Mouse (Mus musculus) naive thymus-derived CD4-positive, alpha-beta T cell, adult 2 months (primary cell): Measurements from ENCODE around the gene Gba.
A peak's percentile ranks its signal among the peaks of the same experiment; 100 is the strongest.
"Not testable (repeated sequence)": the region's sequence is repeated elsewhere in the genome, so short reads cannot be mapped to it uniquely, and the experiment has no call there.

ENCODE experiments used
- DNase-seq: peaks from one replicate; pipeline ENCODE4 v3.0.0-alpha.2; 2011; ENCODE audit warnings: low read depth

The Gba gene

DNA sequence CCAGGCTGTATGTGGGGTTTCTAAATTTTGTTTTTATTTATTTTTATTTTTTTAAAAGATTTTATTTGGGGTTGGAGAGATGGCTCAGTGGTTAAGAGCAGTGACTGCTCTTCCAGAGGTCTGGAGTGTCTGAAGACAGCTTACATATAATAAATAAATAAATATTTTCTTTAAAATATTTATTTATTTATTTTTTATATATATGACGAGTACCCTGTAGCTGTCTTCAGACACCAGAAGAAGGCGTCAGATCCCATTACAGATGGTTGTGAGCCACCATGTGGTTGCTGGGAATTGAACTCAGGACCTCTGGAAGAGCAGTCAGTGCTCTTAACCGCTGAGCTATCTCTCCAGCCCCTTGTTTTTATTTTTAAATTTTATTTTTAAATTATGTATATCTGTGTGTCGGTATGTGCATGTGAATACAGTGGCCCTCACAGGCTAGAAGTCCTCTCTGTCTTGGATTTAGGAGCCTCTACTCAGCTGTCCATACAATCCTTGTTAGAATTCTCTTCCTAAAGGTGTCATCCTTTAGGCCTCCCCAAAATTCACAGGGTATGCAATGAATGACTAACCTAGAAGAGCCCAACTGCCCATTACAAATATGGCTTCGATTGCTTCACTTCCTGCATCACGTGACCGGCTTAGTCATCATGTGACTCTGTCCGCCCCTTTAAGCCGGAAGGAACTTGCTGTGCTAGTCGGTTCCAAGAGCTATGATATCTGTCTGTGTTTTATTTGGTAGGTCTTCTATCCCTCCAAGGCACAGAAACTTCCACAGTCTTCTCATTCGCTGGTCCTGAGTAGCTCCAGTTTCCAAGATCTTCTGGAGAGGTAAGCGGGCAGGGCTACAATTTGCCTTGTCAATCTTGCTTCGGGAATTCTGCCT is at the start of gene Gba:
Gene Gba, plus strand, starts transcription at position 676 of the 889 bp plus-strand sequence.
- DNase-seq = peak; percentile 96

DNA sequence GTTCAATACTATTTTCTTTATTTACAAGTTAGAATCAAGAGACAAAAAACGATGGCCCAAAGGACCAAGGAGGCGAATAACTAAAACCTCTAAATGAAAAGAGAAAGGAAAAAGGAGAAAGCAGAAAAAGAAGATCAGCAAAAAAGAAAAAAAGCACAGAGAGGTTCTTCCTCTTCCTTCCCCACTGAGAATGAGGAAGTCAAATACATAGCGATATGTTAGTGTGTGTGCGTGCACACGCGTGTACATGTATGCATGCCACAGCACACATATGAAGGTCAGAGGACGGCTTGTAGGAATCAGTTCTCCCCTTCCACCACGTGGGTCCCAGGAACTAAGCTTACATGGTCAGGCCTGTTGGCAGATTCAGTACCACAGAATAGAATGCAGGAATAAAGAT is 45.8 kb upstream of the Gba start:
- DNase-seq = no peak

DNA sequence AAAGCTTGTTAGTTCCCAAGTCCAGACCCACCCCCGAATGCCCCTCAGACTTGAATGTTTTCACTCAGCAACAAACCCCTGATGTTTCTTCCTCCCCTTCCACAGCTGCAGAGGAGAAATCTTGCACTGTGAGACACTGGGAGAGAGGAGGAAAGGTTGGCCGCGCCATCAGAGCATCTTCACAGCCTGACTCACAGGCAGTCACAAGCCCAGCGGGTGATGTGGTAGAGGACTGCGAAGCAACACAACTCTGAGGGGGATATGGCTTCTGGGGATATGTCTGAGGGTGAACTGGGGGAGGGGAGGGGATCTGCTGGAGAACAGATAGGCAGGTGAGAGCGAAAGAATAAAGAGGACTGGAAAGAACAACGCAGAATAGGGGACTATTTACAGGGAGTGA is 44.1 kb upstream of the Gba start:
- no peak for DNase-seq

DNA sequence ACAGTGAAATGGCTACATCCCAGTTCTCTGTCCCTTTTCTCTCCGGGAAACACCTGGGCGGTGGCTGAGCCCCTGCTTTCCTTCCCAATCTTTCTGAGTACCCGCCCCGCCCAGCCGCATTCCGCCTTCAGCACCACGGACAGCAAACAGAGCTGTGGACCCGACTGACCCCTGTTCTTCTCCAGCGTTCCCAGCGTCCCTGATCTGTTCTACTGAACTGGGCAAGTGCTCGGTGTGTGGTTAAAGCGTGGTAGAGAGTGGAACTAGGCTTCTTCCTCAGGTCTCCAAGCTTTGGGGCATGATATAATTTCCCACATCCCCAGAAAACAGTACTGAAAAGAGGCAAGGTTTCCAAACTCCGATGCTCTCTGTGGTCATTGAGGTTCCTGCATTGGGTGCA is 43.5 kb upstream of the Gba start:
- peak; percentile 40 for DNase-seq

DNA sequence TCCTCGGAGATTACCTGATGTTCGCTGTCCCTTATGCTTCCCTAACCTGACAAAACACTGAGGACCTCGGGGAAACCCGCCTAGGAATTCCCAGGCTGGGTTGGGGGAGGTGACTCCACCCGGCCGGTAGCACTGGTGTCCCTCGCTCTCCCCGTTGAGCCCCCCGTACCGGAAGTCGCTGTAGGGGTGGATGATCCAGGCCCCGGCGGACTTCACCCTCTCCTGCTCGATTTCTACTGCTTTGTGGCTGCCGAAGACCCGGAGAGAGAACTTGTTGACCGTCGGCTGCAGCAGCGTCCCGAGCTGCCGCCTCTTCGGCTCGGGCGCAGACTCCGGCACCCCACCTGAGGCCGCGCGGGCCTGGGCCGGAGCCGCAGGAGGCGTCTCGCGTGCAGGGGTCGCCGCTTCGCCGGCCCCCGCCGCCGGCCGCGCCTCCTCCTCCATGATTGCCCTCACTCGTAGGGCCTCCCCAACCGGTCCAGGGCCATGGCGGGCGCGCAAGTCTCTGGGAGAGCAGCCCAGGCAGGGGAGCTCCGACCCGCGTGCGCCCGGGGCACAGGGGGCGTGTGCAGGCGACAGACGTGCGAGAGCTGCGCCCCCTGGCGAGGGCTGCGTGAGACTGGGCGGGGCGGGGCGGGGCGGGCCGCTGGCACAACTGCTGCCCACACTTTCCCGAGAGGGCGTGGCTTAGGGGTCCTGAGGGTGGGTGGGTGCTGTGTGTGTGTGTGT is 42.9 kb upstream of the Gba start, which contains the start of gene Hcn3:
Gene Hcn3, minus strand, starts transcription at position 581 of the 729 bp plus-strand sequence.
- peak; percentile 94 for DNase-seq

DNA sequence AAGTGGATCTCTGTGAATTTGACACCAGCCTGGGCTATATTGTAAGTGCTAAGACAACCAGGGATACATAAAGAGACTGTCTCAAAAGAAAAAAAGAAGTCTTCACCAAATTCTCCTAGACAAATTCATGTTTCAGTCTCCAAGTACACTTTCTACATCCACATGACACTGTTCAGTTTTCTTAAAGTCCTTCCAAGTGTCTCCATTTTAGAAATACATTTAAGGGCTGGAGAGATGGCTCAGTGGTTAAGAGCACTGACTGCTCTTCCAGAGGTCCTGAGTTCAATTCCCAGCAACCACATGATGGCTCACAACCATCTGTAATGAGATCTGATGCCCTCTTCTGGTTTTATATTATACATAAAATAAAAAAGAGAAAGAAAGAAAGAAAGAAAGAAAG is 41.5 kb upstream of the Gba start:
- not testable (repeated sequence) for DNase-seq

DNA sequence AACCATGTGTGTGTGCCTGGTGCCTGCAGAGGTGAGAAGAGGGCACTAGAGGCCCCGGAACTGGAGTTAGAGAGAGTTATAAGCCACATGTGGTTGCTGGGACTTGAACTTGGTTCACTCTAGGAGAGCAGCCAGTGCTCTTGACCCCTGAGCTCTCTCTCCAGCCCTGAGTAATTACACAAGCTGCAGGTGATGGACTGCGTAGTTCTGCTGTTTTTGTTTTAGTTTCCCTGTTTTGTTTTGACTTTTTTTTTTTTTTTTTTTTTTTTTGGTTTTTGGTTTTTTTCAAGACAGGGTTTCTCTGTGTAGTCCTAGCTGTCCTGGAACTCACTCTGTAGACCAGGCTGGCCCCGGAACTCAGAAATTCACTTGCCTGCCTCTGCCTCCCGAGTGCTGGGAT is 40.9 kb upstream of the Gba start:
- DNase-seq = no peak

DNA sequence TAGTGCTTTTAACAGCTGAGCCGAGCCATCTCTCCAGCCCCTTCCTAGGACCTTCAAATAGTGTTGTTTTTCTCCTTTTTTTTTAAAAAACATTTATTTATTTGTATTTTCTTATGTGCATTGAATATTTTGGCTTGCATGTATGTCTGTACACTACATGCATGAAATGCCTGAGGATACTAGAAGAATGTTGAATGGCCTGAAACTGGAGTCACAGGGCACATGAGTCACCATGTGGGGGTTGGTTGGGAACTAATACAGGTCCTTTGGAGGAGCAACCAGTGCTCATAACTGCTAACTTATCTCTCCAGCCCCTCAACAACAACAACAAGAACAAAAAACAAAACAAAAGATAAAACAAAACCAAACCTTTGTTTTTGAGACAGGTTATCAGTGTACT is 39.6 kb upstream of the Gba start:
- no peak for DNase-seq

DNA sequence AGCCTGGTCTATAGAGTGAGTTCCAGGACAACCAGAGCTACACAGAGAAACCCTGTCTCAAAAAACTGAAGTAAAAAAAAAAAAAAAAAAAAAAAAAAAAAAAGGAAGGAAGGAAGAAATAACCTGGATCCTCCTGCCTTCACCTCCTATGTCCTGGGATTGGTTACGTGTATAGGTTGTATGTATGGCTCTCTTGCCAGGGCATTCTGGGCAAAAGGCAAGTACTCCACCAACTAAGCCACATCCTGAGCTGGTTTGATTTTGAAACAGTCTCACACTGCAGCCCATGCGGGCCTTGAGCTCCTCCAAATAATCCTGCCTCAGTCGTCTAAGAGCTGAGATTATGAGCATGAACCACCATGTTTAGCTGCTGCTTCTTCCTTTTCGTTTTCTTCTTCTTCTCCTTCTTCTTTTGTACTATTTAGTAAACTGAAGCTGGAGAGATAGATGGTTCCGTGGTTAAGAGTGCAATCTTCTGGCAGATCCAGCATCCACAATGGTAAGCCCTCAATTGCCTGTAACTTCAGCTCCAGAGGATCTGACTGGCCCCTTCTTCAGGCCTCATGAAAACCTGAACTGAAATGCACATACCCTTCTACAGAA is 39.0 kb upstream of the Gba start:
- peak; percentile 58 for DNase-seq

DNA sequence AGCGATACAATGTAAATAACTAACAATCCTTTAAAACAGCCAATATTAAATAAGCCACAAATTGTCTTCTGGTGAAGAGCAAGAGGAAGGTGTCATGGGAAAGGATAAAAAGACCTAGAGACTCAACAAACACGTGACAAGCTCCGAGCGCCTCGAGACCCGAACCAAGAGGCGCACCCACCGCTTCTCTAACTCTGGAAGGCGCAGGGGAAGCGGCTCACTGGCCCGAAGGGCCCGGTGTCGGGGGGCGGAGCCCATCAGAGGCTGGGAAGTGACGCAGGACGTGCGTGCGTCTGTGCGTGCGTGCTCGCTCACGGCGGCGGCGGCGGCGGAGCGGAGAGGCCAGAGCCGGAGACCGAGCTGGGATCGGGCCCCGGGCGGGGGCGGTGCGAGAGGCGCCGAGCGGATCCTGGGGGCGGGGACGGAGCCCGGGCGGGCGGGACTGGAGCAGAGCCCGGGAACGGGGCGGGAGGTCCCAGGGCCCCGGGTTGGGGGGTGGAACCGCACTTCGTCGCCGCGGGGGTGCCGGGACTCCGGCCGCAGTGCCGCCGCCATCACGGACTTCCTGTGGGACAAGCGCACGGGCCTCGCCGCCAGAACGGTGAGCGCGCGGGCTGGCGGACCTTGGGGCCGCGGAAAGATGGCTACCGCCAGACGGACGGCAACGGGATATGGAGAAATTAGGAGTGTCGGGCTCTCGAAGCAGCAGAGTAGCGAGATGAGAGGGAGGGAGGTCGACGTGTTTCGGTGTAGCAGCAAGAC is 38.0 kb upstream of the Gba start, which contains the start of gene Clk2:
Gene Clk2, plus strand, starts transcription at position 290 of the 762 bp plus-strand sequence.
- peak; percentile 94 for DNase-seq

DNA sequence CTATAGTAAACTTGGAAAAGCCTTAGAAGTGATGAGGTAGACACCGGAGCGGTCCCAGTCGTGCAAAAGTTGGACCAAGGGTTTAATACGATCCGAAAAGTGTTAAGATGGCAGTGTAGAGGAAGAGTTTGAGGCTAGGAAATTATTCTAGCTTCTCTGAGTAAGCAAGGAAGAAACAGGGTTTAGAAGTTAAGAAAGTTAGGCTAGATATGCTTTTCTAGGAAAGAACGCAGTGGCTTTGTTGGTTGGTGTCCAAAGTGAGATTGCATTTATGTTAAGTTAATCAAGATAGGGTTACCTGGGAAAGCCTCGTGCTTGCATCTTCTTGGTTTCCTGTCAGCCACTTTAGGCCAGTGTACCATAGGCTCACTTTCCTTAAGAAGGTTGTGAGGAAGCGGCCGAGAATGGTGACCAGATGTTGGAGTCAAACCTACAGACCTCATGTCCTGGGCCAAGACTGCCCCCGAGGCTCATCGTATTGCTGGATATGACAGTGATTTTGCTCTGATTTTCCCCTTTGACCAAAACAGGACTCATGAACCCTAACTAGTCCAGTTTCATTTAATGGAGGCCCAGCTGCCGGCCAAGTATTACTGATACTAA is 37.4 kb upstream of the Gba start:
- DNase-seq = no peak

DNA sequence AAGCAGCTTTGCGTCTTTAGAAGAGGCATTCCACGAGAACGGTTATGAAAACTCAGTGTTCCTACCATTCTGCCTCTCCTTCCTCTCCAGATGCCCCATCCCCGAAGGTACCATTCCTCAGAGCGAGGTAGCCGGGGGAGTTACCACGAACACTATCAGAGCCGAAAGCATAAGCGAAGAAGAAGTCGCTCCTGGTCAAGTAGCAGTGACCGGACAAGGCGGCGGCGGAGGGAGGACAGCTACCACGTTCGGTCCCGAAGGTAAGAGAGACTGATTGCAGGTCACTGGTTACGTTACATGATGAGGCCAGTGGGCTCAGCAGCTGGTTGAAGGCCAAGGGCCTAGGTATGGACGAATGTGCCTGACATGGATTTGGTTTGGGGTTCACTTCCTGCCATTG is 35.8 kb upstream of the Gba start:
- DNase-seq = no peak

DNA sequence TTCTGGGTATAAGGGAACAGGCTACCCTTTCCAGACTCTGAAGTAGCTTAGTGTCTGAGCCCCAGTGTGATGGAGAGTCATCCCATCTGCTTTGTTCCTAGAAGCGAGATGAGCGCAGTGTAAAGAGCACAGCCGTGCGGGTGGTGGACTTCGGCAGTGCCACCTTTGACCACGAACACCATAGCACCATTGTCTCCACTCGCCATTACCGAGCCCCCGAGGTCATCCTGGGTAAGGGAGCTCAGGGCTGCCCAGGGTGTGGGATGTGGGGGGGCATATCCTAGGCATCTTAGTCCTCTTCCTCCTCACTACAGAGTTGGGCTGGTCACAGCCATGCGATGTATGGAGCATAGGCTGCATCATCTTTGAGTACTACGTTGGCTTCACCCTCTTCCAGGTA is 27.9 kb upstream of the Gba start:
- no peak for DNase-seq

DNA sequence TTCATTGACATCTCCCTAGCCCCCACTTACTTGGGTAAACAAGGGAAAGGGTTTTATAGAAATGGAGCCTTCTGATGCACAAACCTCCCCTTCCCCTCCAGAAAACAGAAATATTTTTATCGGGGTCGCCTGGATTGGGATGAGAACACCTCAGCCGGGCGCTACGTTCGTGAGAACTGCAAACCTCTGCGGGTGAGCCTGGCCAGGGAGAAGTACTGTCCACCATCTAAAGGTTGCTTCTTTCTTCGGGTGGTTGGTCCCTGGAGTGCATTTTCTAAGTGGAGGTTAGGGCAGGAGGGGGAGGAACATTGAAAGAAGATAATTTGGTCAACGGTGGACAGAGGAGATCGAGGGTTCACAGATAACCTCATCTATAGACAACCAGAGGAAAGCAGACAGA is 27.2 kb upstream of the Gba start:
- DNase-seq = no peak

DNA sequence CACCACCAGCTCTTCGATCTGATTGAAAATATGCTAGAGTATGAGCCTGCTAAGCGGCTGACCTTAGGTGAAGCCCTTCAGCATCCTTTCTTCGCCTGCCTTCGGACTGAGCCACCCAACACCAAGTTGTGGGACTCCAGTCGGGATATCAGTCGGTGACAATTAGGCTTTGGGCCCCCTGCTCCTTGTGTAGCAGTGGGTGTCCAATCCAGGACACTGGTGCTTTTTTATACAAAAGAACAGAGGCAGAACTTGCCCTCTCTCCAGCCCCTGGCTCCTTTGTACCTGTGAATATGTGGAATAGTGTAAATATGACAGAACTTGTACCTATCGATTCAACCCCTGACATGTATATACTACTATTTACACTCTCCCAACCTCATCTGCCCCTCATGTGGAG is 26.3 kb upstream of the Gba start:
- DNase-seq = no peak

DNA sequence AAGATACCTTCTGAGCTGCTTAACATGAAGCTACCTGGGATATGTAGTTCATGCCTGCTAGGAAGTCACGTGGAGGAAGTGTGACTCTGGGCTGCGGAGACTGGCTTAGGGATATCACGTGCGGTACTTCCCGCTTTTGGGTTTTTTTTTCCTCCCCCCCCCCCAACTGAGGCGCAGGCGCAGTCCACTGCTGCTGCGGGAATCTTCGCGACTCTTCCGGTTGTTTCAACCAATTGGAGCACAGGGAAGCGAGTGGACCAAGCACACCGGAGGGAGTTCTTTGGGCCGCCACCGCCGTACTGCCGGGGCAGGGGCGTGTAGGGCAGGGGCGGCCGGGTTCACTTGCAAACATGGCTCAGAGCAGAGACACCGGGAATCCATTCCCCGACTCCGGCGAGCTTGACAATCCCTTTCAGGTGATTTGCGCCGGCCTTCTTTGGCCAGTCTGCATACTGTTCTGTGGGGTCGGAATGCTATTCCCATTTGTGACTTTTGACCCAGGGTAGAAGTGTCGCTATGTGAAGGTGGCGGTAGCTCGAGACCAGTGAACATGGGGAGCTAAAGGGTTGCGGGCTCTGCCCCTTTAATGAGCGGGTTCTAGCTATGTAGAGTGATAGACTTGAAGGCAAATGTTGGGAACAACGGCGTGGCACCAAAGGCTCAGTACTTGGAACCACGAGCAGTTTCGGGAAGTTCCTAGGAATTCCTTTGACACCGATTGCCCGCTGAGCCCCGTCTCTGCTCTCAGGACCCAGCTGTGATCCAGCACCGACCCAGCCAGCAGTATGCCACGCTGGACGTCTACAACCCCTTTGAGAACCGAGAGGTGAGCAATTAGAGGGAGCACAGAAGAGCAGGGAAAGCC is 25.3 kb upstream of the Gba start, which contains the start of gene Scamp3:
Gene Scamp3, plus strand, starts transcription at position 232 of the 865 bp plus-strand sequence.
- peak; percentile 97 for DNase-seq

DNA sequence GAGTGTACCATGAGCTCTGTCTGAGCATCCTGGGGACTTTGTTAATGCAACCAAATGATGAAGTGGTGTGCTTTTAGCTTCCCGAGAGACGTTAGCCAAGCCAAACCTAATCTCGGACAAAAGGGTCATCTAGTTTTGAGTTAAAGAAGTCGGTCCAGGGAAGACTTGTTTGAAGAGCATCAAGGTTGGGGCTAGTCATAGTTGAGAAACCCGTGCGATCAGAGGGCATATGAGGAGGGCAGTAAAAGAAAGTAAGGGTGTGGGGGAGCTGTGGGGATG is 24.7 kb upstream of the Gba start:
- no peak for DNase-seq

DNA sequence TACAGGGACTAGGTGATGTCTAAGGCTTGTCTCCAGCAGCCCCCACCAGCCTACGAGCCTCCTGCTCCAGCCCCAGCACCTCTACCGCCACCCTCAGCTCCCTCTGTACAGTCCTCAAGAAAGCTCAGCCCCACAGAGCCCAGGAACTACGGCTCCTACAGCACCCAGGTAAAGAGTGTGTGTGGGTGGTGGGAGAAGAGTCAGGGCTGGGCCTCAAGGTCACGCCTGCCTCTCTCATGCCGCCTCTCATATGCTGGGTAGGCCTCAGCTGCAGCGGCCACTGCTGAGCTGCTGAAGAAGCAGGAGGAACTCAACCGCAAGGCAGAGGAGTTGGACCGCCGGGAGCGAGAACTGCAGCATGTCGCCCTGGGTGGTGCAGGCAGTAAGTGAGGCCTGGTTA is 23.7 kb upstream of the Gba start:
- no peak for DNase-seq

DNA sequence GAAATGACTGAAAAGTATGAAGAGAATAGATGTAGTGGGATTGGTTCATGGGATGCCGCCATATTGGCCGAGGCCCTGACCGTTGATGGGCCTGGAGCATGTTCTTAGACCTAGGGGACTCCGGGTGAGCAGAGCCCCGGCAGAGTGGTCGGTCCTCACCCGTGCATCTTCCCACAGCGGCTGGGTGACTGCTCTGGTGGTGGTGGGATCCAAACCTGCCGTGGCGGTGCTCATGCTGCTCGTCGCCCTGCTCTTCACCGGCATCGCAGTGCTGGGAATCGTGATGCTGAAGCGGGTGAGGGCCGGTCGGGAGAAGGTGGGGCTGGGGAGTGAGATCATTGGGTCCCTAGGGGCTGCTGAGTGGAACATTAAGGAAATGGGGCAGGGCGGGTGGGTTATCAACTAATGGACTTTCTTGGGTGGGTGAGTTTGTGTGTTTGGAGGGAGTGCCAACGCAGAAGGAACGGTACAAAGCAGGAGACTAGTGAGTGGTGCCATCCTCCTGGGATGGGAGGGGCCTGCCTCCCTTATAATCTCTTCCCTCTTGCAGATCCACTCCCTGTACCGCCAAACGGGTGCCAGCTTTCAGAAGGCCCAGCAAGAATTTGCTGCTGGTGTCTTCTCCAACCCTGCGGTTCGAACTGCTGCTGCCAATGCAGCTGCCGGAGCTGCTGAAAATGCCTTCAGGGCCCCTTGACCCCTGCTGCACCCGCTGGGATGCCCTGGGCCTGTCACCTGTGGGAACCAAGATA is 20.8 kb upstream of the Gba start:
- DNase-seq = no peak

DNA sequence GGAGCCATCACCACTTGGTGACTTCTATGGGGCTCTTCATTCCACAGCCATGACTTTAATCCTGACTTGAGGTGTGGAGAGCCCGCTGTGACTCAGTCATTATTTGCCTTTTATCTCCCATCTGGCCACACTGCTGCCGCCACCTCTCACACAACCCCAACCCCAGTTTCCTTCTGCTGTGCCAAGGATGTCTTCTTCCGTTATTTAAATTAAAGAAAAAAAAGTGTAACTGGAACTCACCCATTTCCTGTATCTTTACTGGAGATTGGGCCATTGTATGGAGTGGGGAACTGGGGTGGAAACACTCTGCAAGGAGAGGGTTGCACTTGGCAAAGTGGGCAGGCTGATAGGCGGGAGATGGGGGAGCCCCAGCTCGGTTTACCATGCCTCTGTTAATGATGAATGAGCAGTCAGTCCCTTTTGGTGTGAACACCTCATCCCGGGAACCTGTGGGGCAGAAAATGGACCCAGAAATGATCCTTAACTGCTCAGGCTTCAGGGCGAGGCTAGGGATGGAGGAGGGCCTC is 20.1 kb upstream of the Gba start:
- no peak for DNase-seq
